Mouse (Mus musculus) lung, embryonic 15.5 days (tissue): Measurements from ENCODE around the gene Ccdc171. TPM values are rescaled to one million over a fixed set of nuclear protein-coding genes. Genes with fewer than 3 reads are reported as not detected.
A peak's percentile ranks its signal among the peaks of the same experiment; 100 is the strongest.
"Not testable (repeated sequence)": the region's sequence is repeated elsewhere in the genome, so short reads cannot be mapped to it uniquely, and the experiment has no call there.

ENCODE experiments used
- ATAC-seq: fragments of 200-750 bp; cut with Nextera tagmentation; 2 replicates; pipeline ENCODE4 v1.8.0; 2017; ENCODE audit warnings: moderate number of reproducible peaks, borderline replicate concordance; ENCODE audit not compliant: low FRiP score, low TSS enrichment; ENCODE audit errors: extremely low read depth
- H3K27ac ChIP-seq: fragments of 300-500 bp; sonication (generic); 2 replicates; pipeline ENCODE4 v1.5.1; 2015; ENCODE audit warnings: moderate library complexity, mild to moderate bottlenecking, inconsistent platforms
- H3K27me3 ChIP-seq: fragments of 300-500 bp; sonication (generic); 2 replicates; pipeline ENCODE4 v1.6.1; 2015; ENCODE audit warnings: inconsistent platforms
- H3K36me3 ChIP-seq: fragments of 300-500 bp; sonication (generic); 2 replicates; pipeline ENCODE4 v1.6.1; 2015; ENCODE audit warnings: inconsistent platforms
- H3K4me1 ChIP-seq: fragments of 300-500 bp; sonication (generic); 2 replicates; pipeline ENCODE4 v1.6.1; 2015; ENCODE audit warnings: inconsistent platforms
- H3K4me2 ChIP-seq: fragments of 300-500 bp; sonication (generic); 2 replicates; pipeline ENCODE4 v1.6.1; 2015; ENCODE audit warnings: inconsistent platforms, mild to moderate bottlenecking, moderate library complexity
- H3K4me3 ChIP-seq: fragments of 300-500 bp; sonication (generic); 2 replicates; pipeline ENCODE4 v1.5.1; 2015; ENCODE audit warnings: mild to moderate bottlenecking, inconsistent platforms
- H3K9ac ChIP-seq: fragments of 300-500 bp; sonication (generic); 2 replicates; pipeline ENCODE4 v1.6.1; 2015; ENCODE audit warnings: inconsistent platforms
- H3K9me3 ChIP-seq: fragments of 300-500 bp; sonication (generic); 2 replicates; pipeline ENCODE4 v1.6.1; 2016; ENCODE audit warnings: inconsistent platforms
- WGBS: fragments of 180-500 bp; shearing (Covaris S2); methylation state at CpG from one replicate; pipeline ENCODE4 v1.1.7; 2015; 5-methylcytosine and 5-hydroxymethylcytosine counted together
- polyA plus RNA-seq: library from polyadenylated mRNA; unstranded; fragments of >200 nt; fragmentation: Nextera tagmentation; extraction: Ambion mirVana; gene quantifications from 2 replicates; pipeline ENCODE4 v1.2.1, GENCODE M21; 2015

Gene Ccdc171
- polyA plus RNA-seq = 3.0 and 3.6 TPM in 2 replicates

DNA sequence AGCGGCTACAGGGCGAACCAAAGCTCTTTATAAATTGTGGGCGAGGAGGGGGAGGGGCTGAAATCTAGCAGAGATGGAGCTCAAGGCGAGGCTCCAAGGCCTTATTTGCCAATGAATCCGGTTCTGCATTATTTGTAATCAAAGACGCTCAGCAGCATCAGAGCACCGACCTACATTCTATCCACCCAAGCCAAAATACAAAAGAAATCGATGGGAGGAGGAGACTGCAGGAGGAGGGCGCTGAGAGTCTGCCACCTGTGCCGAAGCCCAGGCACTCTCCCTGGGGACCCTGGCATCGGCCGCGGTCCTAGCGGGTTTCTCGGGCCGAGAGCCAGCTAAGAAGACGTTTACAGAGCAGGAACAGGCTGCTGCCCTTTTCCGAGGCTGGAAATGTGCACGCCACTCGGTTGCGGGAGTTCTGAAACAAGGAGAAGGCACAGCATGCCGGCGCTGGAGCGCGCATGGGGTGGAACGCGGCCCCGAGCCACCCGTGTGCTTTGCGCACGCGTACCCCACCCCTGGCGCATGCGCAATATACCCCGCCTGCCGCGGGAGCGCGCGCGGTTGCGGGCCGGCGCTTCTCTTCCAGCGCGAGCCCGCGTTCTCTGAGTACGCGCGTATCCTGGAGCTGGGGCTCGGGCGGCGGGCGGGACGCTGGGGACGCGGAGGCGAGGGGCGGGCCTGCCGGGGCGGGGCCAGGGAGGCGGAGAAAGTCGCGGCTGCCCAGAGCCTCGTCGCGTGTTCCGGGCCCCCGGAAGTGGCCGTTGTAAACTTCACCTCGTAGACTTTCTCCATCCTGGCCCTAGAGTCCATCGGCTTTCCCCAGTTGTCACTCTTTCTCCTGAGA, at the start of gene Ccdc171:
Gene Ccdc171, plus strand, starts transcription at position 703 of the 847 bp plus-strand sequence.
- under 1% methylated on average over 58 of the region's 73 CpGs for WGBS
- Histone ChIP-seq H3K36me3 (no peaks in the 10 kb centered on the region), H3K4me2 (peak within 1 kb of the TSS; percentile 84), H3K4me1 (peaks cover 13% of the 10 kb centered on the region), H3K27ac (peak within 1 kb of the TSS; percentile 88), H3K27me3 (no peaks in the 10 kb centered on the region), H3K9me3 (no peaks in the 10 kb centered on the region), H3K9ac (peak within 1 kb of the TSS; percentile 65), H3K4me3 (peak within 1 kb of the TSS; percentile 71)
- ATAC-seq = peak; percentile 97

DNA sequence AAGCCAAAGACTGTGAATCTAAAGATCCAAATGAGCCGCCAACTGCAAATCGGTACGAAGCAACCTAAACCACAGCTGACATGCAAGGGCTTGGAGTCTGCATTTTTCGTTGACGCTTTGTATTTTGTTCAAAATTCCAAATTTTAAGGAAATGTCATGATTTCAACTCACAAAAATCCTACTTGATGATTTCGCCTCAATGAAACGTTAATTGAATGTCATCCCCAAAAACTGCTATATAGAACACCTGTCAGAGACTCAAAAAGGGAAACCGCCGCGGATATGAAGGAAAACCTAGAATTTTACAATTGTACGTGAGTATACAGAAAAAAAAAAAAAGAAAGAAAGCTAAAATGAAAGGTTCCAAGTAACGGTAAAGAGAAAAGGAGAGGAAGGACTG, 40.1 kb upstream of the Ccdc171 start:
- peak overlapping the region; percentile 80 for H3K4me2 ChIP-seq
- no peak for ATAC-seq
- peak overlapping the region; percentile 81 for H3K9ac ChIP-seq
- 23% methylated on average over 12 of the region's 12 CpGs for WGBS
- H3K27ac ChIP-seq = peak overlapping the region; percentile 97; the same call in 1 of the 2 replicates
- peaks cover 27% of the 10 kb centered on the region for H3K36me3 ChIP-seq
- no peaks in the 10 kb centered on the region for H3K27me3 ChIP-seq
- peaks cover 14% of the 10 kb centered on the region for H3K4me1 ChIP-seq
- H3K4me3 ChIP-seq = peak overlapping the region; percentile 96
- H3K9me3 ChIP-seq = no peaks in the 10 kb centered on the region

DNA sequence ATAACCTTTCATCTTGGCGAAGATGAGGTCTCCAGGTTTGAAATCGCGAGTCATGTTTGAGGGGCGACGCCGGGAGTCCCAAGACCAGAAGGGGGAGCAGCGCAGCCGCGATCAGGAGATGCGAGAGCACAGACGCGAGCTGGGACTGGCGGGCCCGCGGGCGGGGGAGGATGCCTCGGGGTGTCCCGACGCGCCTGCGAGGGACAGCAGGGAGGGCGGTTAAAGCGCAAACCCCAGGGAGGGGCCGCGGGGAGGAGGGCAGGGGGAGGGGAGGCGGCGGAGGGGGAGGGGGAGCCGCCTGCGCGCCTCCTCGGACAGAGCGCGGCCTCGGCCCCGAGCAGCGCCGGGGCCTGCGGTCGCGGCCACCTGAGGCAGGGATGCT, 39.6 kb upstream of the Ccdc171 start:
- peak; percentile 89 for ATAC-seq
- 0% methylated on average over 33 of the region's 40 CpGs for WGBS

DNA sequence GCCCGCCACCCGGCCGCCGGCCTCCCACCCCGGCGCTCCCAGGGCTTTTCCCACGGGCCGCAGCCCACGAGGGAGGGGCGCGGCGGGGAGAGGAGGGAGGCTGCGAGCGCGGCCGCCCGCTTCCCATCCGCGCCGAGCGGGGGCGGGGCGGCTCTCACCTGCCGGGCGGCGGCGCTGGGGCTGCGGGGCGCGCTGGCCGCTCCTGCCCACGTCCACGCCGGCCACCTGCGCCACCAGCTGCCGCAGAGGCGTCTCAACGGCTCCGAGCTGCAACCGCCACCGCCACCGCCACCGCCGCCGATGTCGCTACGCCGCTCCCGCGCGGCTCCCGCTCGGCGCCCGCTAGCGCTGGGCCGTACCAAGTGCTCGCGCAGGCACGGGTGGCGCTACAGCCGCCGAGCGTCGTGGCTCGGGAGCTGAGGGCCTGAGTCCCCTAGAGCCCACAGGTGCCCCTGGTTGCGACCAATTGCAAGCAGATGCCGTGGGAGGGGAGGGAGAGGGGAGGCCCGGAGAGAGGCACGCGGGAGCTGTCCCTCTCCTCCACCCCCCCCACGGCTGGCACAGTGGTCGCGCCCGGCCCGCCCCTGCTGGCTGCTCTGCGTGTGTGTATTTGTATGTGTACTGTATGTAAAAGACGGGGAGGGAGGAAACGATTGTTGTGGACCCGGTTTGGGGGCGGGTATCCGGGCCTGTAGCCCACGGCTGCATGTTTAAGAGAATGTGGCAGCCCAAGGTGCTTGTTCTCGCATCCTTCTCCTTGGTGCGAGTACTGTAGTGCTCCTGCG, 39.0 kb upstream of the Ccdc171 start, which contains the start of gene Psip1:
Gene Psip1, minus strand, starts transcription at position 343 of the 785 bp plus-strand sequence.
- H3K4me1 ChIP-seq = peaks cover 14% of the 10 kb centered on the region
- H3K36me3 ChIP-seq = peaks cover 20% of the 10 kb centered on the region
- ATAC-seq = peak; percentile 90
- WGBS = 1% methylated on average over 69 of the region's 86 CpGs
- H3K27ac ChIP-seq = peak within 1 kb of the TSS; percentile 97
- H3K4me3 ChIP-seq = peak within 1 kb of the TSS; percentile 96
- peak within 1 kb of the TSS; percentile 80 for H3K4me2 ChIP-seq
- H3K27me3 ChIP-seq = no peaks in the 10 kb centered on the region
- H3K9ac ChIP-seq = peak within 1 kb of the TSS; percentile 81
- no peaks in the 10 kb centered on the region for H3K9me3 ChIP-seq

More for the DNA sequence above, 39.6 kb upstream of the Ccdc171 start:
- peak overlapping the region; percentile 80 for H3K4me2 ChIP-seq
- H3K27me3 ChIP-seq = no peaks in the 10 kb centered on the region
- H3K9ac ChIP-seq = peak overlapping the region; percentile 81
- H3K9me3 ChIP-seq = no peaks in the 10 kb centered on the region
- H3K27ac ChIP-seq = peak overlapping the region; percentile 97
- H3K4me1 ChIP-seq = peaks cover 14% of the 10 kb centered on the region
- H3K4me3 ChIP-seq = peak overlapping the region; percentile 96
- H3K36me3 ChIP-seq = peaks cover 25% of the 10 kb centered on the region

DNA sequence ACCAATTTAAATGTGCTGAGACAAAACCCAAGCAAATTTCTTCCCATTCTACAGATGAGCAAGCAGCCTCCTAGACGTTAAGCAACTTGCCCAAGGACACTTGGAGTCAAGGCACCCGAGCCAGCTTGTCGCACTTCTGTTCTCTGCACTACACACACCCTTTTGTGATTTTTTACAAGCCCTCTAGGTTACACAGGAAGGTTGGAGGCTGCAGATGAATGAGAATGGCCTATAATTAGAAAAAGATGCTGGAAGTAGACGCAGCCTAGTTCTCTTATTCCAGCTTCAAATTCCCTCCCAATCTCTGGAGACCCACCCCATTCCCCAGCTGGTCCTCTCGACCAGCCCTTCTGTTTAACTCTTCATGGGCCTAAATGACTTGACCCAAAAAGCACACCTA, 36.2 kb upstream of the Ccdc171 start:
- no peak for ATAC-seq
- peaks cover 6% of the 10 kb centered on the region; the same call in 1 of the 2 replicates for H3K36me3 ChIP-seq
- no peak overlapping the region for H3K4me2 ChIP-seq
- H3K27me3 ChIP-seq = no peaks in the 10 kb centered on the region
- H3K9me3 ChIP-seq = no peaks in the 10 kb centered on the region
- no peak overlapping the region for H3K27ac ChIP-seq
- H3K9ac ChIP-seq = no peak overlapping the region
- H3K4me1 ChIP-seq = peaks cover 14% of the 10 kb centered on the region
- WGBS = 32% methylated on average over 5 of the region's 5 CpGs
- no peak overlapping the region for H3K4me3 ChIP-seq

DNA sequence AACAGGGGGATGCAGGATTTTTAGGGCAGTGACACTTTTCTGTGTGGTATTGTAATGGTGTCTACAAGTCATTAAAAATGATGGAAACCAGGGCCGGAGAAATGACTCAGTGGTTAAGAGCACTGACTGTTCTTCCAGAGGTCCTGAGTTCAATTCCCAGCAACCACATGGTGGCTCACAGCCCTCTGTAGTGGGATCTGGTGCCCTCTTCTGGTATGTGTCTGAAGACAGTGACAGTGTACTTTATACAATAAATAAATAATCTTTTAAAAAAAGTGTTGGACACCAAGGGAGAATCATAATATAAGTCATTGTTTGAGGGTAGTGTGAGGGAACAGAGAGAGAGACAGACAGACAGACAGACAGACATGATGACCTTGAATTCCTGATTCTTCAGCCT, 32.2 kb upstream of the Ccdc171 start:
- WGBS = 89% methylated on average over 1 of the region's 1 CpGs

DNA sequence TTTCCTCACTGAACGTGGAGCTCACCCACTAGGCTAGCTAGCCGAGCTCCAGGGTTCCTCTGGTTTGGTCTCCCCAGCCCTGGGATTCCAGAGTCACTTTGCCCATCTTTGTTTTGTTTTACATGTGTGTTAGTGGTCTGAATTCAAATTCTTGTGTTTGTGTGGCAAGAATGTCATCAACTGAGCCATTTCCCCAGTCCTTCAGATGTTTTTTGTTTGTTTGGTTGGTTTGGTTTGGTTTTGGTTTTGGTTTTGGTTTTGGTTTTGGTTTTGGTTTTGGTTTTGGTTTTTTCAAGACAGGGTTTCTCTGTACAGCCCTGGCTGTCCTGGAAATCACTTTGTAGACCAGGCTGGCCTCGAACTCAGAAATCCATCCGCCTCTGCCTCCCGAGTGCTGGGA, 28.3 kb upstream of the Ccdc171 start:
- H3K27ac ChIP-seq, H3K9me3 ChIP-seq, H3K4me3 ChIP-seq, H3K4me2 ChIP-seq, H3K4me1 ChIP-seq, ATAC-seq, H3K27me3 ChIP-seq, H3K9ac ChIP-seq, H3K36me3 ChIP-seq: not testable (repeated sequence)
- 79% methylated on average over 5 of the region's 5 CpGs for WGBS

More for the DNA sequence above, 32.2 kb upstream of the Ccdc171 start:
- Histone ChIP-seq H3K4me3 (no peak overlapping the region), H3K27ac (no peak overlapping the region), H3K27me3 (no peaks in the 10 kb centered on the region), H3K4me1 (no peaks in the 10 kb centered on the region), H3K4me2 (no peak overlapping the region), H3K36me3 (no peaks in the 10 kb centered on the region), H3K9me3 (no peaks in the 10 kb centered on the region), H3K9ac (no peak overlapping the region)
- no peak for ATAC-seq

DNA sequence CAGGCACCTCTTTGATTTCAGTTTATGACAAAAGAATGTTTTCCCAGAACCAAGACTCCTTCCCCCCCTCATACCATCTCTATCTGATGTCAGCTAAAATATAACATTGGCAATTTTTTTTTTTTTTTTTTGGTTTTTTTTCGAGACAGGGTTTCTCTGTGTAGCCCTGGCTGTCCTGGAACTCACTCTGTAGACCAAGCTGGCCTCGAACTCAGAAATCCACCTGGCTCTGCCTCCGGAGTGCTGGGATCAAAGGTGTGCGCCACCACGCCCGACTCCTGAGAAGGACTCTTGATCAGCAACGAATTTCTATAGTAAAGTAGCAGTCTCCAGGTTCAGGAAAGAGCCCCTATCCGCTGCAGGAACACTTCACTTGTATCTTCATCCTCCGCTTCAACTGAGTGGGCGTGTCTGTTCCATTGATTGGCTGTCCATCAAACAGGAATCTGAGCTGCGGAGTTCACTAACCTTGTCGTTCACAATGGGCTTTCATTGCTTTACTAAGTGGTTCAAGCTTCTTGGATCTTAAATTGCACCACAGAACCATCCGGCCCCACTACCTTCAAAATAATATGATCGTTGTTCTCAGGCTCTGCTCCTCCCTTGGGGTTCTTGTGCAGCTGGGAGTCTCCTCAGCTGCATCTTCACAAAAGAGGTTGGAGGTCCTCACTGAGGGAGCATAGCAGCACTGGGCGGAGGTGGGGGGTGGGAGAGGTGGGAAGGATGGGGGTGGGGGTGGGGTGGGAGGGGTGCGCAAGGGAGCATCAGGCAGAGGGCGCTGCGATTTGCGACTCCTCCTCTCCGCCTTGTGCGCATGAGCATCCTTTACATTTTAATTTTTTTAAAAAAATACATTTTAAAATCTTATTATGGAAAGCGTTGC, 24.9 kb upstream of the Ccdc171 start:
- Histone ChIP-seq H3K36me3 (no peaks in the 10 kb centered on the region), H3K27ac (no peak overlapping the region), H3K27me3 (no peaks in the 10 kb centered on the region), H3K4me2 (peak overlapping the region; percentile 44), H3K9me3 (no peaks in the 10 kb centered on the region), H3K4me1 (peaks cover 4% of the 10 kb centered on the region; the same call in 1 of the 2 replicates), H3K9ac (no peak overlapping the region), H3K4me3 (peak overlapping the region; percentile 19)
- 12% methylated on average over 22 of the region's 22 CpGs for WGBS
- no peak for ATAC-seq

DNA sequence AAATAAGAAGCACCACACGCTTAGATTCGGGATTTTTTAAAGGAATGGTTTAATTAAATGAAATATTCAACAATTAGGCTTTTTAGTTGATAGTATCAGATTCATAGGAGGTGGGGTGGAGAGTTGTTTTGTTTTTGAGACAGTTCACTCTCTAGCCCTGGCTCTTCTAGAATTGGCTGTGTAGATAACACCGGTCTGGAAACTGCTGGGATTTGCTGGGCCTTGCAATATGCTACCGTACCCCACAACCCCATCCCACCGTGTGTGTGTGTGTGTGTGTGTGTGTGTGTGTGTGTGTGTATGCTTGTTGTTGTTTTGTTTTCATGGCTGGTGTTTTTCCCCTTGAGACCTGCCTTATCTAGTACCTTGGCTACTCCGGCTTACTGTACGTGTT, 24.3 kb upstream of the Ccdc171 start:
- Histone ChIP-seq H3K4me1 (peaks cover 4% of the 10 kb centered on the region; the same call in 1 of the 2 replicates), H3K27me3 (no peaks in the 10 kb centered on the region), H3K36me3 (no peaks in the 10 kb centered on the region), H3K9ac (no peak overlapping the region), H3K9me3 (no peaks in the 10 kb centered on the region), H3K4me2 (peak overlapping the region; percentile 44), H3K27ac (no peak overlapping the region), H3K4me3 (no peak overlapping the region)
- WGBS = 38% methylated on average over 7 of the region's 7 CpGs
- no peak for ATAC-seq

DNA sequence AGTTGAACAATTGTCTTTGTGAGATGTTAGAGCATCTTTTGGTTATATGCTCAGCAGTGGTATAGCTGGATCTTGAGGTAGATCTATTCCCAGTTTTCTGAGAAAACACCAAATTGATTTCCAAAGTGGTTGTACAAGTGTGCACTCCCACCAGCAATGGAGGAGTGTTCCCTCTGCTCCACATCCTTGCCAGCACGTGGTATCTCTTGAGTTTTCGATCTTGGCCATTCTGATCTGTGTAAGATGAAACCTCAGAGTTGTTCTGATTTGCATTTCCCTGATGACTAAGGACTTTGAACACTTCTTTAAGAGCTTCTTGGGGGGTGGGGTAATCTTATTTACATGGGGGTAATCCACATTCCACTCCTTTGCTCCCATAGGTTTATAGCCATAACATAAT, 15.7 kb upstream of the Ccdc171 start:
- H3K36me3 ChIP-seq = no peaks in the 10 kb centered on the region
- no peak overlapping the region for H3K4me3 ChIP-seq
- no peaks in the 10 kb centered on the region for H3K4me1 ChIP-seq
- no peak for ATAC-seq
- no peak overlapping the region for H3K27ac ChIP-seq
- no peaks in the 10 kb centered on the region for H3K27me3 ChIP-seq
- H3K9ac ChIP-seq = no peak overlapping the region
- WGBS = 45% methylated on average over 2 of the region's 2 CpGs
- H3K4me2 ChIP-seq = no peak overlapping the region
- no peaks in the 10 kb centered on the region for H3K9me3 ChIP-seq

DNA sequence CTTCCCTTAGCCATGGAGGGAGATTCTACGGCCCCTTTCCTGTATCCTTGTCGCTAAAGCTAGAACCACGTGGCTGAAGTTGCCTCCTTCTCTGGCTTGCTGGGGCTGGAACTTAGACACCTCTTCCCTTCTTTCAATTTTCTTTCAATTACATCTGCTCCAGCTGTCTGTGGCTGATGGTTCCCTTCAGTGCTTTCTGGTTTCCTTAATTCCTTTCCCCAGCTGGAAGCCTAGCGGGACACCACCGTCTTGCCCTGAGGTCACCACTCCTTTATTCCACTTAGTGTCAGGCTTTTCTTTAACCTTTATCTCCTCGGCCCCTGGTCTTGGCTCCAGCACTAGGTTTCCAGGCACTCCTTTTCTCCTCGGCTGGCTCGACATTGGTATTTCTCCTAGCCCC, 14.3 kb upstream of the Ccdc171 start:
- H3K9me3 ChIP-seq = no peaks in the 10 kb centered on the region
- WGBS = 53% methylated on average over 8 of the region's 8 CpGs

More for the DNA sequence above, 14.3 kb upstream of the Ccdc171 start:
- Histone ChIP-seq H3K9ac (no peak overlapping the region), H3K27ac (no peak overlapping the region), H3K4me2 (no peak overlapping the region), H3K4me3 (no peak overlapping the region), H3K27me3 (no peaks in the 10 kb centered on the region), H3K36me3 (no peaks in the 10 kb centered on the region), H3K4me1 (no peaks in the 10 kb centered on the region)
- no peak for ATAC-seq
